ENCODE assay signal across 8 mouse cellular contexts in the genomic region with DNA sequence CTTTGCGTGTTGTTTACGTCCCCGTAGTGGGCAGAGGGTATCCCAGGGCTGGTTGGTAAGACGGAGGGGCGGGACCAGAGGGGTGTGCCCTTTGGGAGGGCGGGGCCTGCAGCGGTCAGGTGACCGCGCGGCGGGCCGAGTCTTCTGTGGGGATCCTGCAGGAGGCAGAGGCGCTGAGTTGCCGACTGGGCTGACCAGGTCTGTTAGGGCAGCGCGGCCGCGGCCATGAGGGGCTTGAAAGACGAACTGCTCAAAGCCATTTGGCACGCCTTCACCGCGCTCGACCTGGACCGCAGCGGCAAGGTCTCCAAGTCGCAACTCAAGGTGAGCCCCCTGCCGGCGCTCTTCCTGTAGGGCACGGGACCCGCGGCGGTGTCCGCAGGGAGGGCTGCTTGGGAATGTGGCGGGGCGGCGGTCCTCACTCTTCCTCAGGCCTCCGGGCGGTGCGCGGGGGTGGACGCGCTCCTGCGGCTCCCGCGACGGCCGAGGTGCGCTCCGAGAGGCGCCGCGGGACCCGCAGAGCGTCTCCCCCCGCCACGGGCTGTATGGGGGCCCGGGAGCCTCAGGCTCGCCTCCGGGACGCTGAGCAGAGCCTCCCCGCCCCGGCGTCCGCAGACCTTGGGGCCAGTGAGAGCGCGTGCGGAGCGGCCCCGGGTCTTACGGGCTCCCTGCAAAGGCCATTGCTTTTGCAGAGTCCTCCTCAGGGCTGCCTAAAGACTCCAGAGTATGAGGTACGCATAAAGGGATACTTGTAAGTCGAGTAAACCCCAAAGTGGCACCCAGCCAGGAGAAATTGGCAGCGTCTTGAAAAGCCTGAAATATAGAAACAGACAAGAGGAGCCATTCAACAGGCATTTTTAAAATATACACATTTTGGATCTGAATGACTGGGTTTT. TPM values are rescaled to one million over a fixed set of nuclear protein-coding genes. Genes with fewer than 3 reads are reported as not detected.
DNase-seq lines count a peak whose midpoint lies in the region; ATAC-seq lines count a peak whose summit lies in the region.

Swap70 (plus strand) TSS at position 126 of the 896 bp plus-strand sequence.

- intact Hi-C loops in gastrocnemius, postnatal 14 days (cut with DNase I; ENCODE audit: low total_unique reads): no loop called here
- intact Hi-C loops in left cerebral cortex, postnatal 10 days (cut with DNase I): loop anchor here (5.0 kb wide), 2 partner anchors 40 to 60 kb away; no protein-coding TSS in a partner anchor

- ATAC-seq in activated CD4-positive, CD25-positive, alpha-beta regulatory T cell, adult 4 months: peak; percentile 92
- peak; percentile 89 for ATAC-seq in inflammation-experienced regulatory T-cells, adult 6 months
- peak; percentile 96 for ATAC-seq in megakaryocyte-erythroid progenitor cell, adult 5-6 weeks (replicated peaks; ENCODE audit: low FRiP score, low TSS enrichment, poor library complexity, severe bottlenecking)

- peak; percentile 96 for DNase-seq in embryo, embryonic 10 days (ENCODE audit: low spot score)
- DNase-seq in gastrocnemius, postnatal 14 days: peak; percentile 90
- DNase-seq in left cerebral cortex, postnatal 10 days (ENCODE audit: extremely low spot score in 1 of 2, low spot score in 2 of 2): peak; percentile 75 to 92
- DNase-seq in right cerebral cortex, postnatal 25 days: peak; percentile 65
- DNase-seq in urinary bladder, postnatal 4 days (ENCODE audit: low spot score in 2 of 2): peak; percentile 85 to 89

RNA-seq across cellular contexts. Expression of gene Swap70, which starts in this region (rescaled TPM):
- polyA plus RNA-seq in activated CD4-positive, CD25-positive, alpha-beta regulatory T cell, adult 4 months (2017; shearing (Covaris generic)): 10 to 100 TPM; 38.4 to 43.6 TPM
- total RNA-seq in gastrocnemius, postnatal 14 days (2021): 1 to 10 TPM; 8.3 to 9.0 TPM
- 10 to 100 TPM; 28.6 to 38.2 (median 31.7) TPM for polyA plus RNA-seq in inflammation-experienced regulatory T-cells, adult 6 months (2017; shearing (Covaris generic))
- 10 to 100 TPM; 10.9 to 11.5 TPM for total RNA-seq in left cerebral cortex, postnatal 10 days (2021)
- total RNA-seq in megakaryocyte-erythroid progenitor cell, adult 5-6 weeks (2014; fragmentation: Nextera tagmentation): 18.6 and 21.5 TPM in 2 replicates
- total RNA-seq in megakaryocyte-erythroid progenitor cell, adult 5-6 weeks (2017): 38.6 and 41.5 TPM in 2 replicates

Comparison
In these comparisons a context has a peak if more than half of its experiments do, and no peak if none do; other contexts are left out.
1. Peak in every context shown above with its lines: DNase-seq and ATAC-seq.